Mouse (Mus musculus) inflammation-experienced regulatory T-cells, adult 16 weeks (primary cell): ENCODE measurements around the gene Bap1. TPM values are rescaled to one million over a fixed set of nuclear protein-coding genes. Genes with fewer than 3 reads are reported as not detected.

Source experiments
- polyA plus RNA-seq: library from polyadenylated mRNA; unstranded; fragments of 100-300 nt; shearing (Covaris generic); gene quantifications from one replicate; pipeline ENCODE4 v1.2.1, GENCODE M21; 2017

Gene Bap1
- 112 TPM for polyA plus RNA-seq

GRCm38 (mm10) chr14:31251084-31251604 is at the start of gene Bap1, which contains the start of gene Phf7:
Bap1 (plus strand) TSS chr14:31251450.
Phf7 (minus strand) TSS chr14:31251317.

GRCm38 (mm10) chr14:31208084-31208483 is 43.2 kb upstream of the Bap1 start, which contains the start of gene Tnnc1:
Tnnc1 (plus strand) TSS chr14:31208312.

GRCm38 (mm10) chr14:31216846-31217245 is 34.4 kb upstream of the Bap1 start, which contains the start of gene Nisch:
Nisch (minus strand) TSS chr14:31216946.

GRCm38 (mm10) chr14:31217666-31218065 is 33.6 kb upstream of the Bap1 start, which contains the start of gene Sema3g:
Sema3g (plus strand) TSS chr14:31217860.

Other genes with a start within 250 kb of the Bap1 start
- 339 TPM for gene Spcs1, start 249.8 kb upstream of the Bap1 start, polyA plus RNA-seq
- 52.6 TPM for gene Pbrm1, start 232.3 kb upstream of the Bap1 start, polyA plus RNA-seq
- gene Gnl3, start 232.3 kb upstream of the Bap1 start, polyA plus RNA-seq = 77.3 TPM
- 60.7 TPM for gene Smim4, start 122.5 kb upstream of the Bap1 start, polyA plus RNA-seq
- 0.45 TPM for gene Nt5dc2, start 120.4 kb upstream of the Bap1 start, polyA plus RNA-seq
- gene Stab1, start 82.8 kb upstream of the Bap1 start, polyA plus RNA-seq = 3.5 TPM
- gene Tnnc1, start 43.1 kb upstream of the Bap1 start, polyA plus RNA-seq = not detected
- 201 TPM for gene Nisch, start 34.5 kb upstream of the Bap1 start, polyA plus RNA-seq
- gene Sema3g, start 33.6 kb upstream of the Bap1 start, polyA plus RNA-seq = not detected
- 15.6 TPM for gene Phf7, start 133 bp upstream of the Bap1 start, polyA plus RNA-seq
- not detected for gene Dnah1, start 72.4 kb downstream of the Bap1 start, polyA plus RNA-seq
- 32.2 TPM for gene Capn7, start 85.2 kb downstream of the Bap1 start, polyA plus RNA-seq
- gene Sh3bp5, start 184.6 kb downstream of the Bap1 start, polyA plus RNA-seq = 40.5 TPM
- gene Eaf1, start 242.9 kb downstream of the Bap1 start, polyA plus RNA-seq = 38.0 TPM
- 77.1 TPM for gene Mettl6, start 243.6 kb downstream of the Bap1 start, polyA plus RNA-seq